In genomic region chr7:3665215-3666114, GRCm38 (mm10) we compare ENCODE assay signal across 8 mouse cellular contexts. TPM values are rescaled to one million over a fixed set of nuclear protein-coding genes. Genes with fewer than 3 reads are reported as not detected.
DNase-seq lines count a peak whose midpoint lies in the region; ATAC-seq and TF ChIP-seq lines count a peak whose summit lies in the region.

Gene Leng1 (minus strand): TSS chr7:3665840.

- H3K4me3 ChIP-seq in MEL (ENCODE audit: control insufficient read depth in 1 of 2, insufficient read depth in 1 of 2, low read depth in 2 of 2, low read length in 2 of 2), result peak within 1 kb of the TSS; percentile 71 to 97
- peak within 1 kb of the TSS; percentile 75 for H3K4me3 ChIP-seq in cerebellum, adult 2 months (replicated peaks; ENCODE audit: insufficient read depth, low read depth, low read length)
- peak within 1 kb of the TSS; percentile 61 for H3K4me3 ChIP-seq in forebrain, postnatal 0 days (ENCODE audit: low read depth, low read length)
- H3K4me3 ChIP-seq in lung, embryonic 15.5 days, result peak within 1 kb of the TSS; percentile 55

- no peaks in the 10 kb centered on the region for H3K9me3 ChIP-seq in MEL (replicated peaks; ENCODE audit: insufficient read depth, low read length)
- no peaks in the 10 kb centered on the region for H3K9me3 ChIP-seq in forebrain, postnatal 0 days (ENCODE audit: low read length)
- no peaks in the 10 kb centered on the region for H3K9me3 ChIP-seq in lung, embryonic 15.5 days

- peak within 1 kb of the TSS; percentile 83 for H3K4me2 ChIP-seq in forebrain, postnatal 0 days (ENCODE audit: low read depth)
- peak within 1 kb of the TSS; percentile 69 for H3K4me2 ChIP-seq in lung, embryonic 15.5 days

- TF ChIP-seq POLR2A in MEL (IDR thresholded peaks at IDR 0.05; ENCODE audit: control insufficient read depth in 1 of 2, insufficient read depth in 1 of 2, low read depth in 1 of 2, low read length in 2 of 2, poor library complexity in 1 of 2), result peak; percentile 69 to 89; a peak in 3 of 4 replicates
- peak; percentile 88; the same call in 1 of the 2 replicates for TF ChIP-seq POLR2A in cerebellum, adult 2 months (IDR thresholded peaks at IDR 0.05; ENCODE audit: borderline replicate concordance, insufficient read depth, low read length)

- ATAC-seq in forebrain, postnatal 0 days, result peak; percentile 99
- peak; percentile 98 for ATAC-seq in lung, embryonic 15.5 days (ENCODE audit: borderline replicate concordance, extremely low read depth, low FRiP score, low TSS enrichment)

- no peak for TF ChIP-seq RAD21 in MEL (IDR thresholded peaks at IDR 0.05; ENCODE audit: low read depth, low read length)

- no peak for TF ChIP-seq CTCF in MEL (IDR thresholded peaks at IDR 0.05 in 2 of 3, conservative IDR thresholded peaks at IDR 0.05 in 1 of 3; ENCODE audit: control insufficient read depth in 1 of 3, insufficient read depth in 1 of 3, low read depth in 2 of 3, low read length in 3 of 3, poor library complexity in 1 of 3, severe bottlenecking in 1 of 3)
- no peak for TF ChIP-seq CTCF in cerebellum, adult 2 months (IDR thresholded peaks at IDR 0.05; ENCODE audit: borderline replicate concordance, insufficient read depth, low read depth, low read length)
- TF ChIP-seq CTCF in forebrain, postnatal 0 days (IDR thresholded peaks at IDR 0.05; ENCODE audit: low read depth), result no peak

- peaks cover 0 to 8% of the 10 kb centered on the region in 2 experiments; a peak in 2 of 4 replicates for H3K4me1 ChIP-seq in MEL (ENCODE audit: control insufficient read depth in 1 of 2, insufficient read depth in 2 of 2, low read length in 2 of 2)
- no peaks in the 10 kb centered on the region; the same call in 1 of the 2 replicates for H3K4me1 ChIP-seq in cerebellum, adult 2 months (ENCODE audit: control insufficient read depth, insufficient read depth, low read length)
- peaks cover 8% of the 10 kb centered on the region; the same call in 1 of the 2 replicates for H3K4me1 ChIP-seq in forebrain, postnatal 0 days (ENCODE audit: insufficient read depth)
- H3K4me1 ChIP-seq in lung, embryonic 15.5 days, result peaks cover 35% of the 10 kb centered on the region

- H3K36me3 ChIP-seq in MEL (ENCODE audit: control insufficient read depth in 1 of 2, insufficient read depth in 2 of 2, low read length in 2 of 2), result peaks cover 1 to 6% of the 10 kb centered on the region in 2 experiments; a peak in 3 of 4 replicates
- H3K36me3 ChIP-seq in forebrain, postnatal 0 days (ENCODE audit: insufficient read depth), result peaks cover 24% of the 10 kb centered on the region
- H3K36me3 ChIP-seq in lung, embryonic 15.5 days, result peaks cover 27% of the 10 kb centered on the region

- no peaks in the 10 kb centered on the region for H3K27me3 ChIP-seq in MEL (ENCODE audit: control insufficient read depth in 1 of 2, insufficient read depth in 2 of 2, low read length in 2 of 2)
- no peaks in the 10 kb centered on the region for H3K27me3 ChIP-seq in cerebellum, adult 2 months (ENCODE audit: control insufficient read depth, insufficient read depth, low read length)
- no peaks in the 10 kb centered on the region for H3K27me3 ChIP-seq in forebrain, postnatal 0 days (ENCODE audit: insufficient read depth, low read length)
- no peaks in the 10 kb centered on the region for H3K27me3 ChIP-seq in lung, embryonic 15.5 days

- peak within 1 kb of the TSS; percentile 86 for H3K27ac ChIP-seq in MEL (ENCODE audit: control insufficient read depth, low read depth, low read length)
- H3K27ac ChIP-seq in cerebellum, adult 2 months (ENCODE audit: insufficient read depth, low read length), result peak within 1 kb of the TSS; percentile 51
- peak within 1 kb of the TSS; percentile 80 for H3K27ac ChIP-seq in forebrain, postnatal 0 days (ENCODE audit: low read depth, low read length)
- peak within 1 kb of the TSS; percentile 91 for H3K27ac ChIP-seq in lung, embryonic 15.5 days

- peak within 1 kb of the TSS; percentile 78 for H3K9ac ChIP-seq in MEL (ENCODE audit: control insufficient read depth, low read depth, low read length, poor library complexity, severe bottlenecking)
- peak within 1 kb of the TSS; percentile 56 for H3K9ac ChIP-seq in forebrain, postnatal 0 days
- H3K9ac ChIP-seq in lung, embryonic 15.5 days, result peak within 1 kb of the TSS; percentile 65

- peak; percentile 99 for DNase-seq in MEL (ENCODE audit: low read depth, low spot score)
- DNase-seq in cerebellum, adult 2 months, result peak; percentile 96 to 99
- peak; percentile 98 for DNase-seq in forebrain, postnatal 0 days
- peak; percentile 97 for DNase-seq in heart, postnatal 4 days
- peak; percentile 97 for DNase-seq in layer of hippocampus, adult 8-10 months (ENCODE audit: low spot score in 2 of 2)
- DNase-seq in ovary, adult 18-20 months (ENCODE audit: low spot score), result peak; percentile 98
- peak; percentile 95 for DNase-seq in thymus, postnatal 0 days (ENCODE audit: low spot score)

- H3K79me2 ChIP-seq in MEL (ENCODE audit: control insufficient read depth, insufficient read depth, low read length, poor library complexity), result peaks cover 14% of the 10 kb centered on the region

- TF ChIP-seq EP300 in MEL (IDR thresholded peaks at IDR 0.05; ENCODE audit: low read depth in 1 of 2, low read length in 2 of 2), result no peak

- WGBS in cerebellum, adult 2 months, result 2% methylated on average over 45 of the region's 45 CpGs
- 5% methylated on average over 45 of the region's 45 CpGs for WGBS in forebrain, postnatal 0 days
- WGBS in lung, embryonic 15.5 days, result 2% methylated on average over 45 of the region's 45 CpGs

TF ChIP-seq in MEL, 35 proteins besides CTCF, POLR2A, EP300 and RAD21:
- TF ChIP-seq RCOR1 (IDR thresholded peaks at IDR 0.05; ENCODE audit: low read depth, low read length), result no peak
- 0 out of 2 replicates have a peak, but pooled peaks have one; percentile 1 for TF ChIP-seq GATA1 (IDR thresholded peaks at IDR 0.05; ENCODE audit: low read depth, low read length)
- TF ChIP-seq NELFE (IDR thresholded peaks at IDR 0.05; ENCODE audit: low read depth, low read length), result peak; percentile 74
- peak; percentile 81 for TF ChIP-seq TBP (IDR thresholded peaks at IDR 0.05; ENCODE audit: low read depth, low read length)
- TF ChIP-seq MAFK (IDR thresholded peaks at IDR 0.05; ENCODE audit: borderline replicate concordance, low read depth, low read length), result no peak
- peak; percentile 80 for TF ChIP-seq MXI1 (IDR thresholded peaks at IDR 0.05; ENCODE audit: low read depth, low read length)
- TF ChIP-seq TAL1 (IDR thresholded peaks at IDR 0.05; ENCODE audit: low read length), result peak; percentile 20; the same call in 1 of the 2 replicates
- TF ChIP-seq SIN3A (IDR thresholded peaks at IDR 0.05; ENCODE audit: low read length), result peak; percentile 66
- peak; percentile 60 for TF ChIP-seq CHD2 (IDR thresholded peaks at IDR 0.05; ENCODE audit: low read length)
- peak; percentile 84 for TF ChIP-seq ZMIZ1 (IDR thresholded peaks at IDR 0.05; ENCODE audit: low read depth, low read length)
- TF ChIP-seq TCF12 (IDR thresholded peaks at IDR 0.05; ENCODE audit: low read depth, low read length), result peak; percentile 10
- TF ChIP-seq HCFC1 (IDR thresholded peaks at IDR 0.05; ENCODE audit: low read depth, low read length), result peak; percentile 78
- no peak for TF ChIP-seq BHLHE40 (IDR thresholded peaks at IDR 0.05; ENCODE audit: borderline replicate concordance, low read depth, low read length)
- TF ChIP-seq POLR2AphosphoS2 (IDR thresholded peaks at IDR 0.05; ENCODE audit: low read length), result peak; percentile 97
- peak; percentile 36; the same call in 1 of the 2 replicates for TF ChIP-seq ELF1 (IDR thresholded peaks at IDR 0.05; ENCODE audit: low read depth, low read length)
- no peak for TF ChIP-seq MYB (IDR thresholded peaks at IDR 0.05; ENCODE audit: low read depth, low read length)
- TF ChIP-seq ETS1 (IDR thresholded peaks at IDR 0.05; ENCODE audit: low read depth, low read length), result peak; percentile 29; the same call in 1 of the 2 replicates
- TF ChIP-seq ZNF384 (IDR thresholded peaks at IDR 0.05; ENCODE audit: low read depth, low read length), result no peak
- peak; percentile 67 for TF ChIP-seq MAX (IDR thresholded peaks at IDR 0.05; ENCODE audit: low read length)
- TF ChIP-seq GABPA (IDR thresholded peaks at IDR 0.05; ENCODE audit: low read depth, low read length), result no peak

RNA-seq across cellular contexts. Expression of gene Leng1, which starts in this region (rescaled TPM):
- total RNA-seq in MEL (2012; rRNA removed), result 8.3 and 11.0 TPM in 2 replicates
- polyA plus RNA-seq in MEL (2012; ENCODE audit: insufficient read depth in 1 of 2, insufficient read length in 2 of 2, low read depth in 1 of 2, low replicate concordance in 2 of 2, missing spikeins in 1 of 2), result 10 to 100 TPM in 1 of 2 experiments, not detected in 1; 11.3 TPM
- polyA plus RNA-seq in cerebellum, adult 2 months (2012; rRNA removed), result 12.0 and 12.9 TPM in 2 replicates
- total RNA-seq in forebrain, postnatal 0 days (2014; rRNA removed), result 5.2 and 6.6 TPM in 2 replicates
- 10.3 and 10.4 TPM in 2 replicates for polyA plus RNA-seq in forebrain, postnatal 0 days (2015; fragmentation: Nextera tagmentation; extraction: Ambion mirVana)
- 10 to 100 TPM in 1 of 2 experiments, 1 to 10 TPM in 1; 8.5 to 10.2 TPM for total RNA-seq in heart, postnatal 4 days (2021)
- 1 to 10 TPM; 4.4 to 6.8 (median 5.5) TPM for total RNA-seq in layer of hippocampus, adult 8-10 months (2022)
- polyA plus RNA-seq in lung, embryonic 15.5 days (2015; fragmentation: Nextera tagmentation; extraction: Ambion mirVana), result 15.0 and 15.8 TPM in 2 replicates
- polyA plus RNA-seq in thymus, postnatal 0 days (2015; fragmentation: Nextera tagmentation; extraction: Ambion mirVana), result 20.7 and 22.9 TPM in 2 replicates

Comparison
In these comparisons a context has a peak if more than half of its experiments do, and no peak if none do; other contexts are left out.
1. Peak in every context shown above with its lines: DNase-seq, ATAC-seq, H3K4me3 ChIP-seq and H3K27ac ChIP-seq.